Mouse (Mus musculus) heart, embryonic 14.5 days (tissue): ENCODE data around the gene Sp3. TPM values are rescaled to one million over a fixed set of nuclear protein-coding genes. Genes with fewer than 3 reads are reported as not detected.
"Not testable (repeated sequence)": the region's sequence is repeated elsewhere in the genome, so short reads cannot be mapped to it uniquely, and the experiment has no call there.

Experiments
- ATAC-seq: fragments of 200-750 bp; cut with Nextera tagmentation; 2 replicates; pipeline ENCODE4 v1.8.0; 2017; ENCODE audit warnings: low read depth, moderate TSS enrichment; ENCODE audit not compliant: insufficient number of reproducible peaks, insufficient read depth, low FRiP score
- H3K27ac ChIP-seq, 2 experiments: fragments of 200-500 bp in 1 of 2; fragments of 300-500 bp in 1 of 2; sonication (generic) in 1 of 2; replicated peaks in 1 of 2; 2 replicates each; pipeline ENCODE4 v1.5.1; 2012 to 2014; ENCODE audit warnings: low read depth in 2 of 2, low read length in 2 of 2, control low read depth in 1 of 2, mild to moderate bottlenecking in 1 of 2, mixed read lengths in 1 of 2; ENCODE audit not compliant: control insufficient read depth in 1 of 2, insufficient read depth in 1 of 2
- H3K27me3 ChIP-seq: fragments of 300-500 bp; sonication (generic); 2 replicates; pipeline ENCODE4 v1.6.1; 2014; ENCODE audit warnings: mild to moderate bottlenecking, low read length, control low read depth; ENCODE audit not compliant: control insufficient read depth, insufficient read depth
- H3K36me3 ChIP-seq: fragments of 300-500 bp; sonication (generic); 2 replicates; pipeline ENCODE4 v1.6.1; 2014; ENCODE audit warnings: mild to moderate bottlenecking, control low read depth, low read length, mixed read lengths; ENCODE audit not compliant: control insufficient read depth, insufficient read depth
- H3K4me1 ChIP-seq, 2 experiments: fragments of 200-500 bp in 1 of 2; fragments of 300-500 bp in 1 of 2; sonication (generic) in 1 of 2; 2 replicates each; pipeline ENCODE4 v1.6.1; 2012 to 2014; ENCODE audit warnings: low read length in 2 of 2, control low read depth in 1 of 2, mixed read lengths in 1 of 2; ENCODE audit not compliant: control insufficient read depth in 2 of 2, insufficient read depth in 2 of 2
- H3K4me2 ChIP-seq: fragments of 300-500 bp; sonication (generic); 2 replicates; pipeline ENCODE4 v1.6.1; 2014; ENCODE audit warnings: mild to moderate bottlenecking, low read length
- H3K4me3 ChIP-seq, 2 experiments: fragments of 200-500 bp in 1 of 2; fragments of 300-500 bp in 1 of 2; sonication (generic) in 1 of 2; 2 replicates each; pipeline ENCODE4 v1.5.1; 2012 to 2014; ENCODE audit warnings: low read length in 2 of 2, mild to moderate bottlenecking in 2 of 2, control low read depth in 1 of 2, low read depth in 1 of 2, moderate library complexity in 1 of 2; ENCODE audit not compliant: control insufficient read depth in 1 of 2, insufficient read depth in 1 of 2
- H3K9ac ChIP-seq: fragments of 300-500 bp; sonication (generic); 2 replicates; pipeline ENCODE4 v1.6.1; 2014; ENCODE audit warnings: mild to moderate bottlenecking, low read length
- H3K9me3 ChIP-seq: fragments of 300-500 bp; sonication (generic); 2 replicates; pipeline ENCODE4 v1.6.1; 2016; ENCODE audit warnings: low read length, control low read depth; ENCODE audit not compliant: control insufficient read depth
- WGBS: fragments of 180-500 bp; shearing (Covaris S2); extraction: QIAGEN DNeasy Blood & Tissue Kit; methylation state at CpG from one replicate; pipeline ENCODE4 v1.1.7; 2014; 5-methylcytosine and 5-hydroxymethylcytosine counted together
- microRNA-seq: library from miRNA; unstranded; fragments of <30 nt; microRNA quantifications from one replicate; pipeline ENCODE4, GENCODE M21; 2016
- polyA plus RNA-seq: library from polyadenylated mRNA; unstranded; fragments of >200 nt; fragmentation: Nextera tagmentation; extraction: Ambion mirVana; gene quantifications from 2 replicates; pipeline ENCODE4 v1.2.1, GENCODE M21; 2014

The Sp3 gene
- polyA plus RNA-seq, 1 experiment from 2014 or later = 47.8 TPM

DNA sequence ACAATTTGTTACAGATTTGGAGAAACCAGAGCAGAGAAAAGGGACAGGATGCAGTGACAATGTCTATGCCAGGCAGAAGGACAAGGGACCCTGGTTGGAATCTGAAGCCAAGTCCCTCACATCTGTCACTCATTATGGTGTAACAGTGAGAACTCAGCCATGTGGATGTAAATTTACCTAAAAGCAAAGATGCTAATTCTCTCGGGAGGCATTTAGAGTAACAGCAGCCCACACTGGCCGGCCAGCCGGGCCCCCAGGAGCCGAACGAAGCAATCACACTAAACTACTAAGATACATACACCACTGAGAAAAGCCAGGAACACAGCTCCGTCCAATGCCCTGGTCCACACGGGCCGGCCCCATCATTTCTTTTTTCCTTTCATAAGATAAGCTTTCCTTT is 73.5 kb downstream of the Sp3 start:
- H3K4me1 ChIP-seq = peaks cover 3 to 4% of the 10 kb centered on the region in 2 experiments; a peak in 2 of 4 replicates
- no peak overlapping the region for H3K9ac ChIP-seq
- H3K9me3 ChIP-seq = peaks cover 4% of the 10 kb centered on the region; the same call in 1 of the 2 replicates
- no peak overlapping the region for H3K27ac ChIP-seq
- H3K4me3 ChIP-seq = no peak overlapping the region
- no peak overlapping the region for H3K4me2 ChIP-seq
- H3K36me3 ChIP-seq = no peaks in the 10 kb centered on the region
- ATAC-seq = no peak
- H3K27me3 ChIP-seq = no peaks in the 10 kb centered on the region
- 69% methylated on average over 8 of the region's 8 CpGs for WGBS

GRCm38 (mm10) chr2:72902816-72903680 is 77.2 kb downstream of the Sp3 start:
- not testable (repeated sequence) for H3K27ac ChIP-seq, H3K4me2 ChIP-seq, H3K9ac ChIP-seq, ATAC-seq, H3K4me3 ChIP-seq, H3K4me1 ChIP-seq, H3K27me3 ChIP-seq, H3K36me3 ChIP-seq
- WGBS = 91% methylated on average over 15 of the region's 16 CpGs
- peaks cover 15% of the 10 kb centered on the region for H3K9me3 ChIP-seq

- Histone ChIP-seq H3K36me3 (no peaks in the 10 kb centered on the region), H3K4me3 (no peak overlapping the region), H3K27me3 (no peaks in the 10 kb centered on the region), H3K9me3 (peaks cover 15% of the 10 kb centered on the region), H3K4me1 (peaks cover 0 to 2% of the 10 kb centered on the region in 2 experiments; a peak in 1 of 4 replicates), H3K4me2 (no peak overlapping the region), H3K27ac (peak overlapping the region; percentile 21 to 39; a peak in 2 of 4 replicates), H3K9ac (no peak overlapping the region)
- WGBS = 84% methylated on average over 2 of the region's 2 CpGs
- no peak for ATAC-seq
These were observed 81.4 kb downstream of the Sp3 start for GRCm38 (mm10) chr2:72898782-72899305.

GRCm38 (mm10) chr2:72898094-72898781 is 82.0 kb downstream of the Sp3 start:
- peak overlapping the region; percentile 21 to 39; a peak in 2 of 4 replicates for H3K27ac ChIP-seq
- no peaks in the 10 kb centered on the region for H3K27me3 ChIP-seq
- no peaks in the 10 kb centered on the region for H3K36me3 ChIP-seq
- no peak overlapping the region for H3K9ac ChIP-seq
- peak; percentile 77; the same call in 1 of the 2 replicates for ATAC-seq
- H3K4me2 ChIP-seq = no peak overlapping the region
- WGBS = 17% methylated on average over 3 of the region's 3 CpGs
- peaks cover 0 to 2% of the 10 kb centered on the region in 2 experiments; a peak in 1 of 4 replicates for H3K4me1 ChIP-seq
- peaks cover 15% of the 10 kb centered on the region for H3K9me3 ChIP-seq
- no peak overlapping the region for H3K4me3 ChIP-seq

DNA sequence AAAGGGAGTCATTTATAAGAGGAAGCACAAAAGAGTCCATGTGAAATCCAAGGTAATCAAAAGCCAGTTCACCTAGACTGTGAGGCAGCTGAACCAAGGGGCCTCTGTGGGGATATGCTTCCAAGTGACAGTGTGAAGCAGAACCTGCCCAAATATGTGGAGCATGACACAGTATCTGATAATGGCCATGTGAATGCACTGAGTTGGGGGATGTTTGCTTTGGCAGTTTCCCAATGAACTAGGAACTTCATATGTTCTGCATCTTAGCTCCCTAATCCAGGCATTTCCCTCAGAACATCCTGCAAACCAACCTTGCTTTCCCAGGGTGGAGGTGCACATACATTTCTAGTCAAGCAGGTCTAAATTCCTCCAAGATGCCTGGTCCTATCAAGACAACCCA is 90.4 kb downstream of the Sp3 start:
- no peak overlapping the region for H3K27ac ChIP-seq
- no peak overlapping the region for H3K9ac ChIP-seq
- ATAC-seq = no peak
- H3K4me3 ChIP-seq = no peak overlapping the region
- H3K4me1 ChIP-seq = peaks cover 7% of the 10 kb centered on the region in 2 experiments
- no peaks in the 10 kb centered on the region for H3K36me3 ChIP-seq
- no peaks in the 10 kb centered on the region for H3K27me3 ChIP-seq
- no peaks in the 10 kb centered on the region for H3K9me3 ChIP-seq
- H3K4me2 ChIP-seq = no peak overlapping the region

Small RNA genes lying within 50 kb of the gene (microRNA-seq; reads per million reads assigned to microRNA genes)
- not detected for gene Gm25960

Other genes starting within 250 kb of the Sp3 start
- gene Gm11084, start 6.3 kb upstream of the Sp3 start, polyA plus RNA-seq = not detected in 2 replicates
- 62.7 and 67.6 TPM in 2 replicates for gene Ola1, start 238.5 kb upstream of the Sp3 start, polyA plus RNA-seq